Mouse (Mus musculus): ENCODE measurements around the gene Npw.

GRCm38 (mm10) chr17:24667416-24667815, 9.2 kb upstream of the Npw start:
- peak; percentile 22; the same call in 1 of the 2 replicates for TF ChIP-seq CTCF (IDR thresholded peaks at IDR 0.05; ENCODE audit: control insufficient read depth, insufficient read depth, insufficient replicate concordance, low read depth, low read length)
- TF ChIP-seq POLR2A (IDR thresholded peaks at IDR 0.05; ENCODE audit: control insufficient read depth, low read depth, low read length) = no peak
